Mouse (Mus musculus) megakaryocyte-erythroid progenitor cell, adult 5-6 weeks (primary cell): ENCODE measurements around the gene Bola2. TPM values are rescaled to one million over a fixed set of nuclear protein-coding genes. Genes with fewer than 3 reads are reported as not detected.
"Not testable (repeated sequence)": the region's sequence is repeated elsewhere in the genome, so short reads cannot be mapped to it uniquely, and the experiment has no call there.

Experiments used
- ATAC-seq: replicated peaks from 2 replicates; pipeline ENCODE4 v1.8.0; 2016; ENCODE audit warnings: mild to moderate bottlenecking, inconsistent platforms; ENCODE audit not compliant: severe bottlenecking, poor library complexity, low FRiP score, low TSS enrichment
- total RNA-seq, 2 experiments: library from RNA; stranded (forward) in 1 of 2; stranded (reverse) in 1 of 2; fragments of 200-1000, 215-1000 nt in 1 of 2; fragments of >200 nt in 1 of 2; fragmentation: Nextera tagmentation in 1 of 2; gene quantifications; 2 replicates each; pipeline ENCODE4 v1.2.3; 2014 to 2017

Bola2 gene
- total RNA-seq, 2 experiments from 2014 or later, result 179 to 212 TPM

- ATAC-seq, result peak; percentile 61
These were observed 9.2 kb downstream of the Bola2 start for GRCm38 (mm10) chr7:126704121-126704980.

GRCm38 (mm10) chr7:126707442-126708174 is 12.4 kb downstream of the Bola2 start, which contains the start of gene Coro1a:
TSS of gene Coro1a (minus strand) at chr7:126707787.
- ATAC-seq, result 0 out of 2 replicates have a peak, but pooled peaks have one; percentile 15

- no peak for ATAC-seq
These were observed 13.2 kb downstream of the Bola2 start for GRCm38 (mm10) chr7:126708175-126708952.

GRCm38 (mm10) chr7:126710266-126710665 is 15.1 kb downstream of the Bola2 start:
- ATAC-seq, result no peak

- no peak for ATAC-seq
These were observed 16.7 kb downstream of the Bola2 start for GRCm38 (mm10) chr7:126711910-126712309.

- ATAC-seq, result no peak
These were observed 20.5 kb downstream of the Bola2 start for GRCm38 (mm10) chr7:126715679-126716078.

- no peak for ATAC-seq
These were observed 22.4 kb downstream of the Bola2 start for GRCm38 (mm10) chr7:126717566-126717965.

GRCm38 (mm10) chr7:126718787-126719337 is 23.7 kb downstream of the Bola2 start:
- ATAC-seq, result no peak

- no peak for ATAC-seq
These were observed 26.4 kb downstream of the Bola2 start for GRCm38 (mm10) chr7:126721635-126722034.

- ATAC-seq, result no peak
These were observed 29.9 kb downstream of the Bola2 start for GRCm38 (mm10) chr7:126725077-126725476.

- ATAC-seq, result no peak
These were observed 30.5 kb downstream of the Bola2 start for GRCm38 (mm10) chr7:126725667-126726066.

GRCm38 (mm10) chr7:126730256-126730789 is 35.1 kb downstream of the Bola2 start:
- not testable (repeated sequence) for ATAC-seq

GRCm38 (mm10) chr7:126736122-126736521 is 40.9 kb downstream of the Bola2 start:
- ATAC-seq, result no peak

GRCm38 (mm10) chr7:126739551-126739950 is 44.4 kb downstream of the Bola2 start:
- no peak for ATAC-seq

GRCm38 (mm10) chr7:126740132-126740735 is 45.0 kb downstream of the Bola2 start:
- ATAC-seq, result no peak

- no peak for ATAC-seq
These were observed 45.8 kb downstream of the Bola2 start for GRCm38 (mm10) chr7:126740977-126741376.

GRCm38 (mm10) chr7:126741452-126741851 is 46.3 kb downstream of the Bola2 start:
- no peak for ATAC-seq

- no peak for ATAC-seq
These were observed 46.8 kb downstream of the Bola2 start for GRCm38 (mm10) chr7:126741964-126742482.
